Mouse (Mus musculus): ENCODE measurements at regions not wholly inside any gene's neighbourhood (a gene's known extent, or its start where the extent isn't known, plus 50 kb on each side); places are given as distances from the start of the nearest gene placed in this dataset.
"Not testable (repeated sequence)": the region's sequence is repeated elsewhere in the genome, so short reads cannot be mapped to it uniquely, and the experiment has no call there.

DNA sequence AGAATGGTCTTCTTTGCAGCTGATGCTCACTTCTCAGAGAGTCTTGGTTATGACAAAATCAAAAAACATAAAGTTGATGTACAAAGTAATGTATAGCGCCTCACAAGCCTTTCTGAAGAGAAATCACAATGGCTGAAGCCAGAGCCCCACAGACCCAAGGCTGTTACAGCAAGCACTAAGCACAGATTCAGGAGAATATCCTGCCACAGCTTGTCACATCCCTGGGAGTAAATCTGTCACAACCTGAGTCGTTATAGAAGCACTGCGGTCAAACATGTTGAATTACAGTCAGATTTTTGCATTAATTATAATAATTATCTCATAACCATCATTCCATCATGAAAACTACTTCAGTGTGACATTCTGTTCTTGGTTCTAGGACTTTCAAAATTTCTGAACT is 825.7 kb downstream of the 1700064H15Rik start:
- no peak for DNase-seq (ENCODE audit: low read depth in 1 of 2, low spot score in 2 of 2)
- H3K36me3 ChIP-seq (ENCODE audit: control insufficient read depth, insufficient read depth, low read length): no peaks in the 10 kb centered on the region
- TF ChIP-seq POLR2A (IDR thresholded peaks at IDR 0.05; ENCODE audit: low read depth, low read length) (no peak), CTCF (IDR thresholded peaks at IDR 0.05; ENCODE audit: extremely low read depth, insufficient read depth, insufficient read length, insufficient replicate concordance) (no peak)
- 85% methylated on average over 3 of the region's 3 CpGs for WGBS
- H3K27me3 ChIP-seq (ENCODE audit: control insufficient read depth, insufficient read depth, low read length): no peaks in the 10 kb centered on the region
- no peak overlapping the region for H3K4me3 ChIP-seq (ENCODE audit: extremely low read depth, insufficient read depth, insufficient read length)
- H3K27ac ChIP-seq (ENCODE audit: insufficient read depth, low read length): no peak overlapping the region
- H3K4me1 ChIP-seq (ENCODE audit: control insufficient read depth, insufficient read depth, insufficient read length): no peaks in the 10 kb centered on the region

DNA sequence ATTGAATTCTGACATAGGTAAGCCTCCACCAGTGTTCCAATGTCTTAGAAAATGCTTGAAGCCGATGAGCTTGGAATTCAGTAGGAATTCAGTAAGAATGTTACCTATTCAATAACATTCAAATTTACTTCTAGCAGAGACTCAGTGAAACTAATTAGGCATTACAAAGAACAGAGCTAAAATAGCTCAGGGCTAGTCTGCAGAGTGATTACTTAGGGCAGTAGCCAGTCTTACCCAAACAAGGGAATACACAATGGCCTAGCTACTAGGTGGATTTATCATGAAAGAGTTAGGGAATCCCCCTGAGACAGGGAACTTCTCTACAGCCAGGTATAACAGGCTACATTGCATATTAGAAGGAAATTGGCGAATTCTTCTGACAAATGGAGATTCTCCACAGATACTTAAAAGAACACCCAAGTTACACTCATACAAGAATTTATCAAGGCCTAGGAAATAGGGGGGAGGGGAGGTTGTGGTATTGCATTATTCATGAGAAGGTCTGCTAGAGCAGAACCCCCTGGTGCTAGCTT is 799.6 kb downstream of the 1700064H15Rik start:
- H3K4me3 ChIP-seq (ENCODE audit: extremely low read depth, insufficient read depth, insufficient read length); H3K27ac ChIP-seq (ENCODE audit: insufficient read depth, low read length); H3K27me3 ChIP-seq (ENCODE audit: control insufficient read depth, insufficient read depth, low read length); H3K36me3 ChIP-seq (ENCODE audit: control insufficient read depth, insufficient read depth, low read length); H3K4me1 ChIP-seq (ENCODE audit: control insufficient read depth, insufficient read depth, insufficient read length); DNase-seq (ENCODE audit: low read depth in 1 of 2, low spot score in 2 of 2): not testable (repeated sequence)
- WGBS: 40% methylated on average over 2 of the region's 2 CpGs

DNA sequence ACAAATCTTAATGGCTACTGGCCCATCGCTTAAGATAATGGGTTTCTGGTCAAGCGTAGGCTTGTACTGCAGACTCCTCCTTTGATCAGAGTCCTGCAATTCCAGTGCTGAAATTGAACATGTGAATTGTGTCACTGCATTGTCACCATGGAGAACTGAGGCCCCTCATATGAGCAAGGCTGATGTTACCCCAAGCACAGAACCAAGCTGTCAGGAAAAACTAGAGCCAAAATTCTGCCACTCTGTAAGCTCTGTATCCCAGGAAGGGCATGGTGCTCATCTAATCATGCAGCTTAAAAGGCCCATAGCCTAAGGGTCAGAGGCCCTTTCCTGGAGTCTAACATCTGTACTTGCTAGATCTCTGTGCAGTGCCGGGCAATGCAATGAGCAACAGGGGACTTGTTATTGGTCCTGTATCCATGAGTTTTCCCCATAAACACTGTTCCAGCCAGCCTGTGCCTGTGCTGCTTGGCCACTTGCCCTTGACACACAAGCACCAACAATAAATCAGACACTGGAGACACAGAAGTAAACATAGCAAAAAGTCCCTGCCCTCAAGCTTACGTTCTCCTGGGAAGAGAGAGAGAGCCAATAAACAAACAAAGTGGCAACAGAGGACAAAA is 760.2 kb downstream of the 1700064H15Rik start:
- no peak overlapping the region for H3K27ac ChIP-seq (ENCODE audit: insufficient read depth, low read length)
- H3K4me3 ChIP-seq (ENCODE audit: extremely low read depth, insufficient read depth, insufficient read length): no peak overlapping the region
- TF ChIP-seq CTCF (IDR thresholded peaks at IDR 0.05; ENCODE audit: extremely low read depth, insufficient read depth, insufficient read length, insufficient replicate concordance): no peak
- no peak for TF ChIP-seq POLR2A (IDR thresholded peaks at IDR 0.05; ENCODE audit: low read depth, low read length)
- no peaks in the 10 kb centered on the region for H3K27me3 ChIP-seq (ENCODE audit: control insufficient read depth, insufficient read depth, low read length)
- WGBS: 70% methylated on average over 4 of the region's 4 CpGs
- DNase-seq (ENCODE audit: low read depth in 1 of 2, low spot score in 2 of 2): no peak
- H3K36me3 ChIP-seq (ENCODE audit: control insufficient read depth, insufficient read depth, low read length): no peaks in the 10 kb centered on the region
- H3K4me1 ChIP-seq (ENCODE audit: control insufficient read depth, insufficient read depth, insufficient read length): no peaks in the 10 kb centered on the region

DNA sequence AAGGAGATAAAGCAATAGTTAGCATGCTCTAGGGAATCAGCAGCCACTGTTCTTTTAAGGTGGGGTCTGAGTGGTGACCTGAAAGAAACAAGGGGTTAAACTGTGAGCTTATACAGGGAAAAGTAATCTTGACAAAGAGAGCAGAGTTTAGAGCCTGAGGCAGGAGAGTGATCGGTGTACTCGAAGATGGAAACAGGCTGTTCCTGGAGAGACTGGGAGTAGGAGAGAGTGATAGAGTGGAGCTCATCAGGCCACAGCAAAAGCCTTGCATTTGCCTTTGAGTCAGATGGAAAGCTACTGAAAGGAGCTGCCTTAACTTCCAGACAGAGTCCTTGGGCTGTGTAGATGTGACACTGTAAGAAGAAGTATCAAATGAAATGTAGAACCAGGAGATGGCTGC is 759.7 kb downstream of the 1700064H15Rik start:
- no peak for TF ChIP-seq POLR2A (IDR thresholded peaks at IDR 0.05; ENCODE audit: low read depth, low read length)
- no peak for TF ChIP-seq CTCF (IDR thresholded peaks at IDR 0.05; ENCODE audit: extremely low read depth, insufficient read depth, insufficient read length, insufficient replicate concordance)
- Histone ChIP-seq H3K27me3 (ENCODE audit: control insufficient read depth, insufficient read depth, low read length) (no peaks in the 10 kb centered on the region), H3K4me3 (ENCODE audit: extremely low read depth, insufficient read depth, insufficient read length) (no peak overlapping the region), H3K27ac (ENCODE audit: insufficient read depth, low read length) (no peak overlapping the region), H3K36me3 (ENCODE audit: control insufficient read depth, insufficient read depth, low read length) (no peaks in the 10 kb centered on the region), H3K4me1 (ENCODE audit: control insufficient read depth, insufficient read depth, insufficient read length) (no peaks in the 10 kb centered on the region)
- DNase-seq (ENCODE audit: low read depth in 1 of 2, low spot score in 2 of 2): no peak
- WGBS: 50% methylated on average over 2 of the region's 2 CpGs

DNA sequence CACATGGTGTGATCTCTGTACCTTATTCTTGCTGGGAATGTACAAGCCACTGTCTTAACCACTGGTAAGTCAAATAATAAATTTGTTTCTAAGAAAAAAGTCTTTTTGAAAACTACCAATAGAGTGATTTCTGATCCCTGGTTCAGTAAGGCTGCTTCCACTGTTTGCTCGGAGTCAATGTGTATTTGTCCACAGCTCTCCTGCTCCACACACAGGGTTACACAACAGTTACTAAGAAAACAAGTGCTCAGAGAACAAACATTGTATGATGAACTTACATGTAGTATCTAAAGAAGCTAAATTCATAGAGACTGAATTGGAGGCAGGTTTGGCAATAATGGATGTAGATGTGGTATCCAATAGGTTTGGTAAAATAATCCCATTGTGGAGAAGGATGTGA is 751.4 kb downstream of the 1700064H15Rik start:
- H3K36me3 ChIP-seq (ENCODE audit: control insufficient read depth, insufficient read depth, low read length): no peaks in the 10 kb centered on the region
- no peaks in the 10 kb centered on the region for H3K4me1 ChIP-seq (ENCODE audit: control insufficient read depth, insufficient read depth, insufficient read length)
- no peaks in the 10 kb centered on the region for H3K27me3 ChIP-seq (ENCODE audit: control insufficient read depth, insufficient read depth, low read length)
- no peak overlapping the region for H3K27ac ChIP-seq (ENCODE audit: insufficient read depth, low read length)
- DNase-seq (ENCODE audit: low read depth in 1 of 2, low spot score in 2 of 2): no peak
- no peak for TF ChIP-seq POLR2A (IDR thresholded peaks at IDR 0.05; ENCODE audit: low read depth, low read length)
- TF ChIP-seq CTCF (IDR thresholded peaks at IDR 0.05; ENCODE audit: extremely low read depth, insufficient read depth, insufficient read length, insufficient replicate concordance): no peak
- H3K4me3 ChIP-seq (ENCODE audit: extremely low read depth, insufficient read depth, insufficient read length): no peak overlapping the region
- 83% methylated on average over 1 of the region's 1 CpGs for WGBS

DNA sequence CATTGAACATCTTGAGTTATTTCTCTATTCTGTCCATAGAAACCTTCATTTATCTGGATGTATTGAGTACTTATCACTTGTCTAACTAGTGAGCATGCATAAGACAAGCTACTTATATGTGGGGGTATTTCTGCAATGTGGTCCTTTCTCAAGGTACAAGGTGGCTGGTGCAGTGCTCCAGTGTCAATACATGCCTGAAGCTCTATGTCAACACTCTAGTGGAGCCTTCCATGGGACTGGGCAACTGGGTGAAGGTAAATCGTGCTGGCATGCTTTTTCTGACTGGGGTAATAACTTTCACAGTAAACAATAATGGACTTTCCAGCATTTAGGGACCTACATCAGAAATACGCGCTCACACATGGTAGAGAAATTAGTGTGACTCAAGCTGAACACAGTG is 750.9 kb downstream of the 1700064H15Rik start:
- 89% methylated on average over 3 of the region's 3 CpGs for WGBS
- Histone ChIP-seq H3K36me3 (ENCODE audit: control insufficient read depth, insufficient read depth, low read length) (no peaks in the 10 kb centered on the region), H3K4me1 (ENCODE audit: control insufficient read depth, insufficient read depth, insufficient read length) (no peaks in the 10 kb centered on the region), H3K27me3 (ENCODE audit: control insufficient read depth, insufficient read depth, low read length) (no peaks in the 10 kb centered on the region), H3K27ac (ENCODE audit: insufficient read depth, low read length) (no peak overlapping the region), H3K4me3 (ENCODE audit: extremely low read depth, insufficient read depth, insufficient read length) (no peak overlapping the region)
- TF ChIP-seq POLR2A (IDR thresholded peaks at IDR 0.05; ENCODE audit: low read depth, low read length) (no peak), CTCF (IDR thresholded peaks at IDR 0.05; ENCODE audit: extremely low read depth, insufficient read depth, insufficient read length, insufficient replicate concordance) (no peak)
- DNase-seq (ENCODE audit: low read depth in 1 of 2, low spot score in 2 of 2): no peak

DNA sequence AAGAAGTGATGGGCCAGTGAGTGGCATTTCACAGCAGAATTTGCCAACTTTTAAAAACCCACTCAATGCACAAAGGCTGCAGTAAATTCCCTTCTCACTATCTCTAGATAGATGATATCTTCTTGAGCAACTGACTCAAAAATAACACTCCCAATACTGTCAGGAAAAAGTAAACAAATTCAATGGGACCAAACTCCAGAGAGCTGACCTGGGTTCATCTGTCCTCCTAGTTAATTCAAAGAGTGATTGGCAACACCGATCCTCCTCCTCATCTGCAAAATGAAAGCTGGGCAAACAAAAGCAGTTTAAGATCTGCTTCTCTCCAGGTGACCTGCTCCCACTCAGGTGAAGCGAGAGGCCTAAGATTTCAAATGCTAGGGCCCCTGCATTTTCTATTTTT is 747.3 kb downstream of the 1700064H15Rik start:
- no peak for DNase-seq (ENCODE audit: low read depth in 1 of 2, low spot score in 2 of 2)
- Histone ChIP-seq H3K27ac (ENCODE audit: insufficient read depth, low read length) (no peak overlapping the region), H3K27me3 (ENCODE audit: control insufficient read depth, insufficient read depth, low read length) (no peaks in the 10 kb centered on the region), H3K4me1 (ENCODE audit: control insufficient read depth, insufficient read depth, insufficient read length) (no peaks in the 10 kb centered on the region), H3K36me3 (ENCODE audit: control insufficient read depth, insufficient read depth, low read length) (no peaks in the 10 kb centered on the region), H3K4me3 (ENCODE audit: extremely low read depth, insufficient read depth, insufficient read length) (no peak overlapping the region)
- 83% methylated on average over 2 of the region's 2 CpGs for WGBS
- TF ChIP-seq POLR2A (IDR thresholded peaks at IDR 0.05; ENCODE audit: low read depth, low read length) (no peak), CTCF (IDR thresholded peaks at IDR 0.05; ENCODE audit: extremely low read depth, insufficient read depth, insufficient read length, insufficient replicate concordance) (no peak)

All from spleen, adult 2 months (tissue).